Mouse (Mus musculus) G1E (cell line): ENCODE data around the gene Wdr93.

ENCODE experiments used
- CTCF ChIP-seq: IDR thresholded peaks from 2 replicates; pipeline ENCODE4 v1.5.1; 2012; ENCODE audit warnings: low read depth, low read length, inconsistent platforms, mixed read lengths
- GATA1 ChIP-seq: IDR thresholded peaks from 2 replicates; pipeline ENCODE4 v1.6.1; 2012; ENCODE audit warnings: borderline replicate concordance, low read length, inconsistent platforms, mixed read lengths
- POLR2AphosphoS5 ChIP-seq: IDR thresholded peaks from 2 replicates; pipeline ENCODE4 v1.6.1; 2012; ENCODE audit warnings: low read depth, low read length, inconsistent platforms; ENCODE audit not compliant: insufficient replicate concordance
- TAL1 ChIP-seq: conservative IDR thresholded peaks from 2 replicates; pipeline ENCODE4 v1.6.1; 2012; ENCODE audit warnings: low read depth, low read length, inconsistent platforms, mixed read lengths

- no peak for TF ChIP-seq CTCF
- no peak for TF ChIP-seq GATA1
- no peak for TF ChIP-seq TAL1
- TF ChIP-seq POLR2AphosphoS5, result no peak
Measured at GRCm38 (mm10) chr7:79819515-79819914, 76.6 kb downstream of the Wdr93 start.
